Comparison of ENCODE assay signal across 18 mouse cellular contexts in the genomic region with DNA sequence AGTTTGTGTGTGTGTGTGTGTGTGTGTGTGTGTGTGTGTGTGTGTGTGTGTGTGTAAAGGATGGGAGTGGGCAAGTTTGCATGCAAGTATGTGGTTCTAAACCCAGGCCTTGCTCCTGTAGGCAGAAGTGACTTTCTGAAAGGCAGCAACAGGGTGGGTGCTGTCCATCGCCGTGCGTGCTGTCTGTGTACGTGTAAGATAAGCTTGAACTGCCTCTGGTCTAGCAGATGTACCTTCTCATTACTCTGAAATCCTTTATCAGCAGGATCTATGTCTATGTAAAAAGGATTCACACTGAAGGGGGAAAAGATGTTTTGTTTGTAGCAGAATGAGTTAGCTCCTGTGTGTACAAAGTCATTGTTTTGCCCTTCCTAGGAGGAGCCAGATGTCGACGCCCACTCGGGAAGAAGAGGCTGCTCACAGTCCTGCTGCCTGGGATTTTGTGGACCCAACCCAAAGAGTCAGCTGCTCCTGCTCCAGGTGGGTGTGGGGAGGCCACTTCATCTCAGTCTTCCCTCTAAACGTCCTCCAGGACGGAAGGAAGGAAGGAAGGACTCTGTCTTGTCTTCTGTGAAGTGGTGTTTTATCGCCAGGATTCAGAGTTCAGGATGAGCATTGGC.
DNase-seq lines count a peak whose midpoint lies in the region; ATAC-seq lines count a peak whose summit lies in the region.
"Had no signal": no experiment of that assay in that cellular context is flagged by ENCODE, and none has a peak within 500 bp of the region (broad histone marks: within the 10 kb centered on the region; RNA-seq: fewer than 3 reads in every experiment).

No protein-coding gene starts in this region.

- 62% methylated on average over 10 of the region's 10 CpGs for WGBS in lung, embryonic 15.5 days
- WGBS in forebrain, embryonic 14.5 days: 83% methylated on average over 10 of the region's 10 CpGs
- 86% methylated on average over 10 of the region's 10 CpGs for WGBS in forebrain, embryonic 13.5 days
- WGBS in midbrain, embryonic 15.5 days: 77% methylated on average over 10 of the region's 10 CpGs

- H3K4me2 ChIP-seq in lung, embryonic 15.5 days: no peak overlapping the region
- H3K4me2 ChIP-seq in forebrain, embryonic 14.5 days (ENCODE audit: low read length): no peak overlapping the region
- no peak overlapping the region for H3K4me2 ChIP-seq in forebrain, embryonic 13.5 days
- no peak overlapping the region for H3K4me2 ChIP-seq in midbrain, embryonic 15.5 days
- H3K4me2 ChIP-seq: heart, embryonic 11.5 days; intestine, embryonic 15.5 days; lung, embryonic 14.5 days had no signal

- ATAC-seq in lung, embryonic 15.5 days (ENCODE audit: borderline replicate concordance, extremely low read depth, low FRiP score, low TSS enrichment): peak; percentile 57
- ATAC-seq in megakaryocyte-erythroid progenitor cell, adult 5-6 weeks (replicated peaks; ENCODE audit: low FRiP score, low TSS enrichment, poor library complexity, severe bottlenecking): peak; percentile 94
- ATAC-seq in forebrain, embryonic 14.5 days: no peak
- no peak for ATAC-seq in forebrain, embryonic 13.5 days
- ATAC-seq in midbrain, embryonic 15.5 days (replicated peaks): no peak
- ATAC-seq: CD4-positive, CD25-positive, alpha-beta regulatory T cell, adult 4 months; intestine, embryonic 15.5 days; midbrain, embryonic 16.5 days had no signal

- H3K4me3 ChIP-seq in lung, embryonic 15.5 days: no peak overlapping the region
- no peak overlapping the region for H3K4me3 ChIP-seq in forebrain, embryonic 14.5 days (ENCODE audit: low read depth, low read length)
- no peak overlapping the region for H3K4me3 ChIP-seq in forebrain, embryonic 13.5 days
- no peak overlapping the region for H3K4me3 ChIP-seq in midbrain, embryonic 15.5 days
- H3K4me3 ChIP-seq: hindbrain, embryonic 10.5 days; intestine, embryonic 15.5 days had no signal

- 0 out of 2 replicates have a peak, but pooled peaks cover 9% of the 10 kb centered on the region for H3K4me1 ChIP-seq in lung, embryonic 15.5 days
- H3K4me1 ChIP-seq in forebrain, embryonic 14.5 days (ENCODE audit: control insufficient read depth, insufficient read depth, low read length): no peaks in the 10 kb centered on the region
- H3K4me1 ChIP-seq in forebrain, embryonic 13.5 days: peaks cover 3% of the 10 kb centered on the region; the same call in 1 of the 2 replicates
- no peaks in the 10 kb centered on the region for H3K4me1 ChIP-seq in midbrain, embryonic 15.5 days
- H3K4me1 ChIP-seq: intestine, embryonic 15.5 days had no signal

- H3K27ac ChIP-seq in lung, embryonic 15.5 days: peak overlapping the region; percentile 23; the same call in 1 of the 2 replicates
- no peak overlapping the region for H3K27ac ChIP-seq in forebrain, embryonic 14.5 days (ENCODE audit: low read depth, low read length)
- H3K27ac ChIP-seq in forebrain, embryonic 13.5 days: no peak overlapping the region
- no peak overlapping the region for H3K27ac ChIP-seq in midbrain, embryonic 15.5 days
- H3K27ac ChIP-seq: hindbrain, embryonic 10.5 days; intestine, embryonic 15.5 days had no signal

- H3K36me3 ChIP-seq in lung, embryonic 15.5 days: peaks cover 53% of the 10 kb centered on the region
- peaks cover 78% of the 10 kb centered on the region for H3K36me3 ChIP-seq in forebrain, embryonic 14.5 days (ENCODE audit: control insufficient read depth, insufficient read depth, low read length)
- H3K36me3 ChIP-seq in forebrain, embryonic 13.5 days (ENCODE audit: poor library complexity, severe bottlenecking): peaks cover 81% of the 10 kb centered on the region
- peaks cover 13% of the 10 kb centered on the region for H3K36me3 ChIP-seq in midbrain, embryonic 15.5 days (replicated peaks)

- H3K9me3 ChIP-seq in lung, embryonic 15.5 days: no peaks in the 10 kb centered on the region
- no peaks in the 10 kb centered on the region for H3K9me3 ChIP-seq in forebrain, embryonic 14.5 days (replicated peaks; ENCODE audit: control insufficient read depth, low read length)
- H3K9me3 ChIP-seq in forebrain, embryonic 13.5 days (replicated peaks): no peaks in the 10 kb centered on the region
- no peaks in the 10 kb centered on the region for H3K9me3 ChIP-seq in midbrain, embryonic 15.5 days
- H3K9me3 ChIP-seq: hindbrain, embryonic 10.5 days; intestine, embryonic 15.5 days had no signal

- no peak overlapping the region for H3K9ac ChIP-seq in lung, embryonic 15.5 days
- H3K9ac ChIP-seq in forebrain, embryonic 14.5 days (ENCODE audit: low read length): no peak overlapping the region
- no peak overlapping the region for H3K9ac ChIP-seq in forebrain, embryonic 13.5 days
- H3K9ac ChIP-seq in midbrain, embryonic 15.5 days: no peak overlapping the region
- H3K9ac ChIP-seq: intestine, embryonic 15.5 days; lung, embryonic 14.5 days had no signal

- H3K27me3 ChIP-seq in lung, embryonic 15.5 days: no peaks in the 10 kb centered on the region
- H3K27me3 ChIP-seq in forebrain, embryonic 14.5 days (replicated peaks; ENCODE audit: control insufficient read depth, insufficient read depth, low read length): no peaks in the 10 kb centered on the region
- H3K27me3 ChIP-seq in forebrain, embryonic 13.5 days: no peaks in the 10 kb centered on the region
- H3K27me3 ChIP-seq in midbrain, embryonic 15.5 days (replicated peaks): no peaks in the 10 kb centered on the region
- H3K27me3 ChIP-seq: intestine, embryonic 15.5 days had no signal

- DNase-seq in right cerebral cortex, adult 18-20 months: peak; percentile 37
- DNase-seq in right cerebral cortex, postnatal 14 days: no peak
- peak; percentile 61 for DNase-seq in liver
- DNase-seq in forebrain, embryonic 14.5 days (ENCODE audit: low spot score): no peak
- DNase-seq: cerebellum, adult 11 months; cerebellum, postnatal 36 days; gastrocnemius, postnatal 25 days; lung, embryonic 14.5 days; thymus, postnatal 36 days had no signal

Comparison
In these comparisons a context has a peak if more than half of its experiments do, and no peak if none do; other contexts are left out.
1. DNase-seq: peak in right cerebral cortex, adult 18-20 months (single experiment) and liver (single experiment); none in right cerebral cortex, postnatal 14 days (single experiment) and forebrain, embryonic 14.5 days (single experiment).
2. ATAC-seq: peak in lung, embryonic 15.5 days (single experiment) and megakaryocyte-erythroid progenitor cell, adult 5-6 weeks (single experiment); none in forebrain, embryonic 14.5 days (single experiment), forebrain, embryonic 13.5 days (single experiment) and midbrain, embryonic 15.5 days (single experiment).